Mouse (Mus musculus) CH12.LX (cell line): ENCODE results near the gene Ctdsp1.

Source experiments
- CTCF ChIP-seq, 2 experiments: IDR thresholded peaks in 1 of 2; conservative IDR thresholded peaks in 1 of 2; 2 replicates each; pipeline ENCODE4 v1.5.1; 2011 to 2012; ENCODE audit warnings: low read depth in 2 of 2, low read length in 2 of 2, improper control_type of control experiment in 1 of 2, inconsistent platforms in 1 of 2, mild to moderate bottlenecking in 1 of 2, moderate library complexity in 1 of 2
- GABPA ChIP-seq: IDR thresholded peaks from 2 replicates; pipeline ENCODE4 v1.6.1; 2012; ENCODE audit warnings: low read depth, low read length, improper control_type of control experiment, inconsistent platforms; ENCODE audit not compliant: insufficient replicate concordance
- HCFC1 ChIP-seq: IDR thresholded peaks from 2 replicates; pipeline ENCODE4 v1.6.1; 2012; ENCODE audit warnings: low read depth, mild to moderate bottlenecking, inconsistent platforms, low read length, improper control_type of control experiment
- MAFK ChIP-seq: IDR thresholded peaks from 2 replicates; pipeline ENCODE4 v1.6.1; 2011; ENCODE audit warnings: low read length, improper control_type of control experiment; ENCODE audit not compliant: insufficient replicate concordance
- PAX5 ChIP-seq: IDR thresholded peaks from 2 replicates; pipeline ENCODE4 v1.6.1; 2012; ENCODE audit warnings: low read length, inconsistent platforms, mixed read lengths
- POLR2A ChIP-seq: IDR thresholded peaks from 2 replicates; pipeline ENCODE4 v1.6.1; 2011; ENCODE audit warnings: low read depth, mild to moderate bottlenecking, improper control_type of control experiment, low read length
- SMC3 ChIP-seq: IDR thresholded peaks from 2 replicates; pipeline ENCODE4 v1.6.1; 2011; ENCODE audit warnings: low read depth, low read length, improper control_type of control experiment
- USF2 ChIP-seq: conservative IDR thresholded peaks from 2 replicates; pipeline ENCODE4 v1.6.1; 2011; ENCODE audit warnings: low read depth, low read length, improper control_type of control experiment
- ZNF384 ChIP-seq: IDR thresholded peaks from 2 replicates; pipeline ENCODE4 v1.6.1; 2012; ENCODE audit warnings: low read depth, low read length, improper control_type of control experiment, inconsistent platforms

GRCm38 (mm10) chr1:74386363-74386713 is 5.0 kb upstream of the Ctdsp1 start:
- TF ChIP-seq POLR2A (no peak), MAFK (peak; percentile 39; the same call in 1 of the 2 replicates), CTCF (conservative IDR thresholded peaks at IDR 0.05 in 1 of 2, IDR thresholded peaks at IDR 0.05 in 1 of 2; ENCODE audit: low read depth in 2 of 2, low read length in 2 of 2) (no peak), HCFC1 (no peak), SMC3 (no peak), ZNF384 (peak; percentile 71), GABPA (no peak), USF2 (no peak), PAX5 (no peak)
